Mouse (Mus musculus): Measurements from ENCODE around the gene Cep83.
"Not testable (repeated sequence)": the region's sequence is repeated elsewhere in the genome, so short reads cannot be mapped to it uniquely, and the experiment has no call there.

Gene Cep83

DNA sequence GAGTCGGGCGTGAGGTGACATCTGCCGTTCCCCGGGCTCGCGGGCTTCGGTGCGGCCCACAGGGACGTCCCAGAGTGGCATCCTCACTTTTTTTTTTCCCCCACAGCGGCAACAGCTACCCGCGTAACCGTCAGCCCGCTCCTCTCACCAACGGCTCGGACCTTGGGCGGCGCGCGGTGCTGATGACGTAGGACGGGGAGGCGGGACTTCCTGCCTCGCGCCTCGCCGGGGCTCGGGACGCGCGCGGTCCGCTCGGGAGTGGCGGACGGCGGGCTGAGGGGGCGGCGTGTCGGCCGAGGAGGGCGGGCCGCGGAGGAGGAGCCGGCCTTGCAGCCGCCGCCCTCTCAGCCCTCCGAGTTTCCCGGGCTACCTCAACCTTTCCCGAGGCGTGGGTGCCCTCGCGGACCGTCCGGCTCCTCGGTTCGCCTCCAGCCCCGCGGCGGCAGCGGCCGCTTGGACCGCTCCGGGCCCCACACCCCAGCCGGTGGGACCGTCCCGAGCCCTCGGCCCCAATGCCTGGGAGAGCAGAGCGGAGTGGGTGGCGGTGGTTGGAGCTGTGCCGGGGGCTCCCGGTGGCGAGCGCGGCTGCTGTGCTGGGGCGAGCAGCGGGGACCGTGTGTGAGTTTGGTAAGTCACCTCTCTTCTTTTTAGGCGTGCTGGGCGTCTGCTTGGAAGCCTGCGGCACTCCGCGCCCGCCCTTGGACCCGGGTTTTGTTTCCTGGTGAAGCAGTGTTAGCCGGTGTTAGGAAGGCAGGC, at the start of gene Cep83:
TSS of gene Cep83 (plus strand) at position 235 of the 756 bp plus-strand sequence.
- peak; percentile 90 for DNase-seq (ENCODE audit: low read depth, low spot score)

DNA sequence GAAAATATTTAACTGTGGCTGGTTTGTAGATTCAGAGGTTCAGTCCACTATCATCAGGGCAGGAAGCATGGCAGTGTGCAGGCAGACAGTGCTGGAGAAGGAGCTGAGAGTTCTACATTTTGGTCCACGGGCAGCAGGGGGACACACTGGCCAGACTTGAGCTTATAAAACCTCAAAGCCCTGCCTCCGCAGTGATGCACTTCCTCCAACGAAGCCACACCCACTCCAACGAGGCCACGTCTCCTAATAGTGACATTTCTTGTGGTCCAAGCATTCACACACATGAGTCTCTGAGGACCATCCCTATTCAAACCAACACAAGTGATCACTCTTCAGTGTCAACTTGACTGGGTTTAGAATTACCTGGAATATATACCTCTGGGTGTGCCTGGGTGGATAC, 49.2 kb upstream of the Cep83 start:
- peak; percentile 8 for DNase-seq (ENCODE audit: low read depth, low spot score)

DNA sequence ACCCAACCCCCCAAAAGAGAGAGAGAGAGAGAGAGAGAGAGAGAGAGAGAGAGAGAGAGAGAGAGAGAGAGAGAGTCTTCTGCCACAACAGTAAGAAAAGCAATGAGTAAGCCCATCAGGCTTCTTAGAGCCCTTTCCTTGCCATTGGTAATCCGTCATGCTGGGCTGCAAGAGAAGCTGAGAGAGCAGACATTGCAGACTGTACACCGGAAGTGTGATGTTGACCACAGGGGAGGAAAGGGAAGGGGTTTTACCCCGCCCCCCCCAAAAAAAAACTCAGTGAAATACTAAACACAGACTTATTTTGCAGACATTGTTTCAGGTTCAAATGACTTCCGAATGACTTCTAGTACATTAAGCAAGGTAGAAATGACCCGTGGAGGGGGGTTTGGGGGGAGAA, 48.4 kb upstream of the Cep83 start:
- no peak for DNase-seq (ENCODE audit: low read depth, low spot score)

DNA sequence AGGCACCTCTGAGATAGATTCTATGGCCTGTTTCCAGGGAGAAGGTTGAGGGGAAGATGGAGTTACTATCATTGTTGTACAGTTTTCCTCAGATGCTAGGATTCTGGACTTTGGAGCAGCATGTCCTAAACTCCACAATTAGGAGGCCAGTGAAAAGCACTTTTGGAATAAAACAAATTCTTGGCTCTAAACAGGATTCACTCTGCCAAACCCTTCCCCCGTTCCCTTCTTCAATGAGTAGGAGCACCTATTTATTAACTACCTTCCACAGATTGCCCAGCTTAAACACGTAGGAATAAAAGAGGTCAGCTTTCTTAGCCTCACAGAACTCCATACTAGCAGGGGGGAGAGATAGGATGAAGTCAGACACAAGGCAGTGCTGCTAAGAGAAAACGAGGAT, 24.4 kb upstream of the Cep83 start:
- no peak for DNase-seq (ENCODE audit: low read depth, low spot score)

GRCm38 (mm10) chr10:94664455-94664854, 24.0 kb upstream of the Cep83 start:
- DNase-seq (ENCODE audit: low read depth, low spot score): no peak

GRCm38 (mm10) chr10:94668147-94668546, 20.3 kb upstream of the Cep83 start:
- DNase-seq (ENCODE audit: low read depth, low spot score): no peak

GRCm38 (mm10) chr10:94687801-94688419, 544 bp upstream of the Cep83 start:
- DNase-seq (ENCODE audit: low read depth, low spot score): no peak

- DNase-seq (ENCODE audit: low read depth, low spot score): peak; percentile 73
These were observed 689 bp downstream of the Cep83 start for GRCm38 (mm10) chr10:94689176-94689510.

DNA sequence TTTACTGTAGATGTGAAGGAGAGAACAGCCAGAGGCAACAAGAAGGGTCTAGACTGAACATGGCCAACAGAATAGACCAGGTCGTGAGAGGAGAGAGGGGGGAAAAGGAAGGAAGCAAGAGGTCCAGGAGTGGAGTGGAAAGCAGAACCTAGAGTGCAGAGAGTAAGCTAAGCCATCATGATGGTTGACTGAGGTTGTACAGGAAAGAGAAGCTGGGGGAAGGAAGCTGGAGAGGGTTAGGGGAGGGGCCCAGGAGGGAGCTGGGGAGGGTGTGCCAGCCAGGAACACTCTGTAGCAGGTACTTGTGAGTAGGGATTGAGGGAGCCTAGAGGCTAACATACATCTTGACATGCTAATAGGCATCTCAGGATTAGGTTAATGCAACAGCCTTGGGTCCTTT, 1.9 kb downstream of the Cep83 start:
- no peak for DNase-seq (ENCODE audit: low read depth, low spot score)

- DNase-seq (ENCODE audit: low read depth, low spot score): no peak
These were observed 3.7 kb downstream of the Cep83 start for GRCm38 (mm10) chr10:94692163-94692562.

DNA sequence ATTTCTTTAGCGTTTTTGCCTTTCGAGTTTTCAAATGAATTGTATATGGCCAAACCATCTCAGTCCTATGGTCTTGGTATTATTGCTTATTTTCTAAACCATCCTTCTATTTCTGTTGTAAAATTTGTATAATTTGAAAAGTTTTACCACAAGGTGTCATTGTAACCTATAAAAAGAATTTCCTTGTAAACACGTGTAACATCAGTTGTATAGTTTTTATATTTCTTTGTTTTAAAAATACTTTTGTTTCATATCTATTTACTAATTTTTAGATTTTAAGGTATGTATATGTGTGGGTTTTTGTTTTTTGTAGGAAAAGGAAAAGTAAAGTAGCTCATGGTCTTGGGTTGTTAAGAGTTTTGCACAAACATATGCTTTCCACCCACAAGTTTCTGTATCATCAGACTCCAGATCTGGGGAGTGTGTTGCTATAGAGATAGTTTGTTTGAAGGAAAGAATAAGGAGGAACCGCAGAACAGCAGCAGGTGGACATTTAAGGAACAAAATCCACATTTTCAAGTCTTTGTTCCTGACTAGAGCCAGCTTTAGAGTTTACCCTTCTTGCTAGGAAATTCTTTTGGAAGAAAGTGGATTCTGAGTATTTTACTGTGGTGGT, 17.3 kb downstream of the Cep83 start:
- no peak for DNase-seq (ENCODE audit: low read depth, low spot score)

GRCm38 (mm10) chr10:94706695-94707094, 18.2 kb downstream of the Cep83 start:
- no peak for DNase-seq (ENCODE audit: low read depth, low spot score)

GRCm38 (mm10) chr10:94709622-94710319, 21.3 kb downstream of the Cep83 start:
- no peak for DNase-seq (ENCODE audit: low read depth, low spot score)

DNA sequence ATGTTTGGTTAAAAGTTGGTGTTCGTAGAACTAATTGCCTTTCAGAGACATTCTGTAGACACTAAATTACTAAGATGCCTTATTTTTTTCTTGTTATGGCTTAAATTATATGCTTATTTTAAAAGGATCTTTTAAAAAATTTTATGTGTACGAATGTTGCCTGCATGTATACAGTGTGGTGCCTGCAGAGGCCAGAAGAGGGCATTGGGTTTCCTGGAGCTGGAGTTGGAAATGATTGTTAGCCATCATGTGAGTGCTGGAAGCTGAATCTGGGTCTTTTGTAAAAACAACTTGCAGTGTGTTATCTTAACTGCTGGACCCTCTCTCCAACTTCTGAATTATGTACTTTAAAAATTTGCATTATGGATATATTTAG, 21.9 kb downstream of the Cep83 start:
- no peak for DNase-seq (ENCODE audit: low read depth, low spot score)

- no peak for DNase-seq (ENCODE audit: low read depth, low spot score)
These were observed 31.8 kb downstream of the Cep83 start for GRCm38 (mm10) chr10:94720300-94720699.

DNA sequence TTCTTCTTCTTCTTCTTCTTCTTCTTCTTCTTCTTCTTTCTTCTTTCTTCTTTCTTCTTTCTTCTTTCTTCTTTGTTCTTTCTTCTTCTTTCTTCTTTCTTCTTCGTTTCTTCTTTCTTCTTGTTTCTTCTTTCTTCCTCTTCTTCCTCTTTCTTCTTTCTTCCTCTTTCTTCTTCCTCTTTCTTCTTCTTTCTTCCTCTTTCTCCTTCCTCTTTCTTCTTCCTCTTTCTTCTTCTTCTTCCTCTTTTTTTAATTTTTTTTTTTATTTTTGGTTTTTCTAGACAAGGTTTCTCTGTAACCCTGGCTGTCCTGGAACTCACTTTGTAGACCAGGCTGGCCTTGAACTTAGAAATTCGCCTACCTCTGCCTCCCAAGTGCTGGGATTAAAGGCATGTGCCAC, 39.6 kb downstream of the Cep83 start:
- not testable (repeated sequence) for DNase-seq (ENCODE audit: low read depth, low spot score)

DNA sequence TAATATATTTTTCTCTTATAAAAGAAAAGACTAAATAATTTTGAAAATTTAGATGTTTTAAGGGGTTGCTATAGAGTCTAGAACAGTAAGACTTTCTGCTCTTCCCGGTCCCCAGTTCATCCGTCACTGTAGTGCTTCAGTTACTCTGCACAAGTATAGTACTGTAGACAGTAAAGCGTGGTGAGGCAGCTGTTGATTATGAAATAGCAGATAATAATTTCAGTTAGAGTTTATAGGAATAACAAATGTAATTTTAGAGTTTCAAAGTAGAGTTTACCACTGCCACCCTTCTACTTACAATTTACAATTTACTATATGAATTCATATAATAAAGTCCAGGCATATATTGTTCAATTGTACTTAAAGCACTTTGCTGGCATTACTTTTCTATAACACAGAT, 42.0 kb downstream of the Cep83 start:
- DNase-seq (ENCODE audit: low read depth, low spot score): no peak

DNA sequence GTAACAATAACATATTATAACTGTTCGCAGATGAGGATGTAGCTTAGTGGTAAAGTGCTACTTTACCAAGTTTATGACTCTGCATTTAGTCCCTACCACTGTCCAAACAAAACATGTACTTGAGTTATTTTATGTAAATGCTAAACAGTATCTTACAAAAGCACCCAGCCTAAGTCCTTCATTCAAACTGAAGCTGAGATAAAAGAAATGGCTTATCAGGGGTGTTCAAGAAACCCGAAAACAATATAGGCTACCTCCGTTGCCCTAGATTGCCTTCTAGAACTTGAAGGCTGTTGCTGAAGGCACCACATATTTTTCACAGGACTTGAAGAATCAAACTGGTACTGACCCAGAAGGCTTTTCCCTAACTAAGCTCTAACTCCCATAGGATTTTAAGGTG, 46.4 kb downstream of the Cep83 start:
- DNase-seq (ENCODE audit: low read depth, low spot score): no peak

DNA sequence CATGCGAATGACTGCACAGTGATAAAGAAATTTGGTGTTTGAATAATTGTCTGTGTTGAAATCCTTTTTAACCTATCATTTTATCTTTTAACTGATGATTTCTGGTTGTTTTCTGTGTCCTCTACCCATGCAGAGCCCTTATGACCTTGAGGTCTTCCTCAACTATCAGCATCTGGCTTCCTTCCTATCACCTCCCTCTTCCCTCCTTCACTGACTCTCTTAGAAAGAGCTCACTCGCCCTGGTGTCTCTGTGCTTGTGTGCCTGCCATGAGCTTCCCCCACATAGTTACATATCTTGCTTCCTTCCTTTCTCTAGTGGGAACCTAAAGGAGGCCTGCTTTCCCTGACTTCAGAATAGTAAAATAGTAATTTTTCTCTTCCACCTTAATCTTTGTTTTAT, 51.8 kb downstream of the Cep83 start:
- DNase-seq (ENCODE audit: low read depth, low spot score): no peak

GRCm38 (mm10) chr10:94741459-94741858, 53.0 kb downstream of the Cep83 start:
- no peak for DNase-seq (ENCODE audit: low read depth, low spot score)

DNA sequence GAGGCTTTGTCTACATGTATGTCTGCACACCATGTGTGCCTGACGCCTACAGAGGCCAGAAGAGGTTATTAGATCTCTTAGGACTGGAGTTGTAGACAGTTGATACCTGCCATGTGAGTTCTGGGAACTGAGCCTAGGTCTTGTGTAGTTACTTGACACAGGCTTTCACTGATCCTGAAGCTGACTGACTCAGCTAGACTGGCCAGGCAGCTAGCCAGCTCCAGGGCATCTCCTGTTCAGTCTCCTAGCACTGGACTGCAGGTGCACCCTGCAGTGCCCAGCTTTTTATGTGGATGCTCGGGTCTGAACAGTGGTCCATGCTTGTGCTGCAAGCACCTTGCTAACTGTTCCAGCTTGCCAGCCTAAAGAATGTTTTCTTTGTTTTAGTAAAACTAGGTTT, 58.6 kb downstream of the Cep83 start:
- no peak for DNase-seq (ENCODE audit: low read depth, low spot score)

- no peak for DNase-seq (ENCODE audit: low read depth, low spot score)
These were observed 83.0 kb downstream of the Cep83 start for GRCm38 (mm10) chr10:94771496-94771895.

GRCm38 (mm10) chr10:94777576-94777975, 89.1 kb downstream of the Cep83 start:
- no peak for DNase-seq (ENCODE audit: low read depth, low spot score)
